Mouse (Mus musculus) heart, adult 8-10 months (tissue): ENCODE measurements at regions not wholly inside any gene's neighbourhood (a gene's known extent, or its start where the extent isn't known, plus 50 kb on each side); places are given as distances from the start of the nearest gene placed in this dataset.

Experiments used
- DNase-seq: peaks from one replicate; pipeline ENCODE4 v3.0.0; 2022; ENCODE audit warnings: low spot score

- DNase-seq = no peak
Observed at GRCm38 (mm10) chr17:48786501-48786900, 145.7 kb upstream of the Lrfn2 start.

DNA sequence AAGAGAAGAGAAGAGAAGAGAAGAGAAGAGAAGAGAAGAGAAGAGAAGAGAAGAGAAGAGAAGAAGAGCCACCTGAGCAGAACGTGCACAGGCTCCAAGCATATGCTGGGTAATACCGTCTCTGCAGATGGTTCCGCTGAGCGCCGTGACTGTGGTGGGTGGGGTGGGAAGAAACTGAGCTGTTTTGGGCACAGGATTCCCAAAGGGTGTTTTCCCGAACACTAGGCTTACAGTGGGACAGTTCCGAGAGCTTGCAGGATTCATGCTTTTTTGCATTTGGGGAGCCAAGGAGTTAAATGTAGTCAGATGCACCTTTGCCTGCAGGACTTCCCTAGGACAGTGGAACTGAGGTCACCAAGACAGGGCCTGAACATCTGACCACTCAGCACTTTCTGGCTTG lies 142.3 kb upstream of the Lrfn2 start:
- DNase-seq = no peak

GRCm38 (mm10) chr17:48790526-48790925 lies 141.7 kb upstream of the Lrfn2 start:
- no peak for DNase-seq

DNA sequence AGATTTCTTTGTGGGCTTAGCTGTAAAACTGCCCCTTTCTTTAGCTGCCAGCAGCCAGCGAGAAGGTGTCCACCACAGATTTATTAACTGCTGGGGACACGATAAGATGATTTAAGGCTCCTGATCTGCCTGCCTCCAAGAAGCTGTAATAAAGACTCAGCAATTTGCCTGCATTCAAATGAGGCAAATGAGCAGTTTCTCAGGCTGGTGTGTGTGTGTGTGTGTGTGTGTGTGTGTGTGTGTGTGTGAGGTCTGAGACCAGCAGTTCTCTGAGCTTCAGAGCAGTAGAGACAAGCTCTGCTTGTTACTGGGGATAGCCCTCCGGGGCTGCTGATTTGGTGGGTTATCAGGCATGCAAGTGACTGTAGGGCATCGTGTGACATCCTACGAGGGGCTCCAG lies 139.2 kb upstream of the Lrfn2 start:
- DNase-seq = no peak

DNA sequence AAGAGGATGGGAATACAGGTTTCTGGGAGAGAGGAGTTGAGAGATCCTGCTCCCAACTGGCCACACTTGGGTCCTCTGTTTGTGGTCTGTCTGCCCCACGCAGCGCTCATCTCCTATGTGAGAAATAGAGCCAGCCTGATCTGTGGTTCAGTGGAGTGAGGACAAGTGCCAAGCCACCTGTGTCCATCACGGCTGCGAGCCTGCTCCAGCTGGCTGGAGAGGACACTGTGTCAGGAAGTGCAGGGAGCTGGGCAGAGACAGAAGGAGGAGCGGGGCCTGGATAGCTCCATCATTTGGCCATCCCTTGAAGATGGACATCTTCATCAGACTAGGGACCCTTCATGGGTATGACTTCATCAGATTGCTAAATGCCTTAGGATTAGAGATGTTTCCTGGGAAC lies 136.4 kb upstream of the Lrfn2 start:
- no peak for DNase-seq

DNA sequence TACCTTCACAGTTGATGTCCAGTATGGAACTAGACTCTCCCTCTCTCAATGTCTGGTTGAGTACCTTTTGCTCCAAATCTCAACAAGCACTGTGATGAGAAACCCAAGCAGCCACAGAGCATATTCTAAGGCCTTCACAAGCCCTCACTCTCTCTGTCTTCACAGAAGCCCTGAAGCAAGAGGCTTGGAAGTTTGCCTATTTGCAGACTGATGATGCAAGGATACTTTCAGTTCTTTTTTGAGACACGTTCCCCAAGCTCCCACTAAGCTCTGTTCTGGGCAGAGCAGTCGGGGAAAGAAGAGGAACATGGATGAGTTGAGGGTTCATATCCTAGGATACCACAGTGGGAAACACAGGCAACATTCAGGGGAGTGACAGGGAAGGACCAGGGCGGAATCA lies 134.0 kb upstream of the Lrfn2 start:
- DNase-seq = no peak

GRCm38 (mm10) chr17:48802673-48803072 lies 129.5 kb upstream of the Lrfn2 start:
- DNase-seq = no peak

DNA sequence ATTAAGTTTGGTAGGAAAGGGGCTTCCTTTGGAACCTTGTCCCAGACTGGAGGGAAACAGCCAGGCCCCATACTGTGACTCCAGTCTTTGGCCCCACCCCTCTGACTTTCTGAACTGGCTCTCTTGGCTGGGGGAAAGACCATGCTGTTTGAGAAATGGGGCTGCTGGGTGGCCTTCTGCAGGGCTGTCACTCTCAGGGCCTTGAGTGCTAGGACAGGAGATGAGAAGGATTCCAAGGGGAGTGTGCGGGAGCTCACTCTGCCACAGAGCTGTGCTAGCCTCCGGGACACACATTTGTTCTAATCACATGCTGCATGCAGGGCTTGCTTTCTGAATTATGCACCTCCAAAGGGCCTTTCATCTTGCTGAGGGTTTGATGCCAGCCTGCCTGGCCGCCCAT lies 124.3 kb upstream of the Lrfn2 start:
- no peak for DNase-seq

- no peak for DNase-seq
Observed at GRCm38 (mm10) chr17:48814753-48815504, 117.2 kb upstream of the Lrfn2 start.

- peak; percentile 60 for DNase-seq
Observed at GRCm38 (mm10) chr17:48816588-48817324, 115.4 kb upstream of the Lrfn2 start.

GRCm38 (mm10) chr17:48817551-48817950 lies 114.6 kb upstream of the Lrfn2 start:
- DNase-seq = no peak

DNA sequence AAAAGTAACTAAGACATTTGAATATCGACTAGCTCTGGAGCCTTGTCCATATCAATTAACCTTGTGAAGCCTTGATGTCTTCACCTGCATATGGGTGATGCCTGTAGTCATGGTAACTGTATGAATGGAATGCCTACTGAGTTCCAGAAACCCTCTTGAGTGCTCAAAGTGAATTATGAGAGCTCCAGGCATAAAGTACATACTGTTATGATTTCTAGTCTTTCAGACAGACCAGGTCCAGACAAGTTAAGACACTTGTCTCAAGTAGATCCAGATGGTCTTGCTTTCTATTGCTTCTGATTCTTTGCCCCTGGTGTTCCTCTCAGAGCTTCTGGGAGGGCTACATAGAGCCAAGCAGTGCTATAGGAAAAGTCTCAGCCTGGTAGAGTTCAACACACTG lies 112.5 kb upstream of the Lrfn2 start:
- DNase-seq = no peak

- DNase-seq = no peak
Observed at GRCm38 (mm10) chr17:48822101-48822876, 109.9 kb upstream of the Lrfn2 start.

GRCm38 (mm10) chr17:48823921-48824320 lies 108.3 kb upstream of the Lrfn2 start:
- DNase-seq = no peak

DNA sequence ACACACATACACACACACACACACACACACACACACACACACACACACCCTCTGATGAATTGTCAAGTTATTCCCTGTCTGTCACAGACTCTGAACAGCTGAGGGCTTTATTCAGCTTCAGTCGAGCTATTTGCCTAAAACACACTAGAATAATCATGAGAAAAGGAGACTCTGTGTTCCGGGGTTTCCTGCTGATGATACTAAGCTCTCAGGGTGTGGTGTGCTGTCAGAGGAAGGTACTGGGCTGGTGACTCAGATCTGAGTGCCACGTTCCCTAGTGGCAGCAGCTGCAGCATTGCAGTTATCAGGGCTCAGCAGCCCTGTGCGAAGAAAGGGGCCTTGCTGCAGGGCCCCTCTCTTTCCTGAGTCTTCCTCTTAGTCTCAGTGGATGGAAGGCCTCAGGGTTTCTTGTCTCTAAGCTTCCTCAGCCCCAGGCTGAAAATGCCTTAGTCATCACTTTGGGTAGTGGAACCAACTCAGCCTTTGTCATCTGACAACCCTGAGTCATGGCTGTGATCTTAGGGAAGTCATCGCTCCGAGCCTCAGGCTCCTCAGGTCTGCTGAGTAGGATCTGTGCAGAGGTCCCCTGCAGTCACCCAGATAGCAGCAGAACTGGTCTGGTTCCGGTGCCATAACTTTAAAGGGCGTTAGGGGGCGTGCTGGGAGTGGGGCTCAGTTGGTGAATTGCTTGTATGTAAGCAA lies 106.8 kb upstream of the Lrfn2 start:
- DNase-seq = no peak

GRCm38 (mm10) chr17:48838297-48838979 lies 93.7 kb upstream of the Lrfn2 start:
- DNase-seq = no peak

DNA sequence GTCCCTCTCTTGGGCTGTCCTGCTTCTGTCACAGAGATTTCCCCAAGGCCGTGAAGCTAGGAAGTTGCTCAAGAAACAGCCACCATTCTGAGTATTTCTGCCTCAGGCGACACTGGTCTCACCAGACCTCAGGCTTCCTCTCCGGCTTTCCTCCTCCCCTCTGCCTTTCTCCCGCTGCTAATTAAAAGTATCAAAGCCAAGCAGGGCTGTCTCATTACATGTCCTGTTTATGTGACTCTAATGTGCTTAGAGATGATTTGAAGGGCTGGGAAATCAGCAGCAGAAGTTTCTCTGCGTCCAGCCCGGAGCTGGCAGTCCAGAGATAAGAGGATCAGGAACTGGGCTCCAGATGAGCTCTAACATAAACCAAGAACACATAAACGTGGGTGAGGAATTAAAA lies 84.3 kb upstream of the Lrfn2 start:
- DNase-seq = no peak

DNA sequence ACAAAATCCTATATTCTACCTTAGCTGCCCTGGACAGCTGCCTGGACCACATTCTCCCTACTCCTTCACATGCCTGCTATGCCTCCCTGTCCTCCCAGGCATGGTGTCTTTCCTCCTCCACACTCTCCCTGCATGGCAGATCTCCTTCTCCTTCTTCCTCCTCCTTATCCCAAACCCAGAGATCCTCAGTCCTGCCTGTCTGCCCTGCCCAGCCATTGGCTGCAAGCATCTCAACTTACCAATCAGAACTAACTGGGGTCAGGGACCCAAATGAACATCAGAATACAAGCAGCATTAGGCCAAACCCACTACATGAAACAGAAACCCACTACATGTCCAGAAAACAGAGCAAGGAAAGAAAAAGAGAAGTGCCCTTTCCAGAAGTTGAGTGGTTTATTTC lies 81.3 kb upstream of the Lrfn2 start:
- no peak for DNase-seq

DNA sequence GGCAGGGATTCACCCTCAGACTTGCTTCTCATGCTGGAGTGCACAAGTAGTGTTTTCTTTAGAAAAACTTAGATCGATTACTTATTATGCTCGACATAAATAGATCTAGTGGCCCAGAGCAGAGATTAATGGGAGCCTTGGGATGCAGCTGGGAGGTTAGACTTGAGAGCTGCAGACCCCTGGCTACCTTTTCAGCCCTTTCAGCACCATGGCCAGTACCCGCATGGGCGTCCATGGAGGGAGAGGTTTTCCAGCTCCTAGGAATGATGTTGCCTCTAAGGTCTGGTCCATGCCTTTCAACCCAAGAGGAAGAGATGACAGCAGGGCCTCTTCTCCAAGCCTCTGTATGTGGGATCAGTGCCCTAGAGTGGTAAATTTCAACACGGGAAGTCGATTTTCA lies 73.3 kb upstream of the Lrfn2 start:
- no peak for DNase-seq

DNA sequence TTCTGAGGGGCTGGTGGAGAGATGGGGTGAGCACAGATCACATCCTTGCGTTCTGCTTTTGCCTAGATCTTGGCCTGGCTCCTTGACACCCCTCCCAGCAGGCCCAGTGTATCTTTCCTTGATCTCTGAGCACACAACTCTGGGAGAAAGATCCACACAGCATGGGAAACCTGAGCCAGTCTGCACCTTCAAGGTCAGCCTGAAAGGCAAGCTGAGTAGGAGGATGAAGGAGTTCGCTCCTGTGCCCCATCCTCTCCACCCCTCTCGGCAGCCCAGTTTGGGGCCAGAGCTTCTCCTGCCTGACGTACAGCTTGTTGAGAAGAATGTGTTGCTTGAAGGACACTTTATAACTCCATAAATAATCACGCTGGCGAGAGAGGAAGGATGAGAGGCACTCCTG lies 61.7 kb upstream of the Lrfn2 start:
- DNase-seq = no peak

DNA sequence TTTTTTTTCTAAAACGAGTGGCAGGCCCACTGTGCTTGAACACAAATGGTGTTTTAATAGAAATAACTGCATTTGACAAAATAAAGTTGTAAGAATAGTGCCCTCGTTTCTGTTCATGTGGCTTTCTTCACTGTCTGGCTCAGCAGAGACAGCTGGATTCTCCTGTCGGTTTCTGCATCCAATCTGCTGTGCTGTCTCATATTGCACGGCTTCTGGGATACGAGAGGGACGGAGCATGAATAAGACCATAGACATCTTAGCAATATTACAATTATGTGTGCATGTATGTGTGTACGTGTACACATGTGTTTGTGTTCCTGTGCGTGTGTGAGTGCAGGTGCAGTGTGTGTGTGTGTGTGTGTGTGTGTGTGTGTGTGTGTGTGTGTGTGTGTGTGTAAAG lies 54.7 kb upstream of the Lrfn2 start:
- DNase-seq = no peak
